Mouse (Mus musculus): ENCODE results near the gene Krt5. TPM values are rescaled to one million over a fixed set of nuclear protein-coding genes. Genes with fewer than 3 reads are reported as not detected.

Gene Krt5
- polyA plus RNA-seq (2014; fragmentation: Nextera tagmentation; extraction: Ambion mirVana), result 50.0 and 65.6 TPM in 2 replicates

DNA sequence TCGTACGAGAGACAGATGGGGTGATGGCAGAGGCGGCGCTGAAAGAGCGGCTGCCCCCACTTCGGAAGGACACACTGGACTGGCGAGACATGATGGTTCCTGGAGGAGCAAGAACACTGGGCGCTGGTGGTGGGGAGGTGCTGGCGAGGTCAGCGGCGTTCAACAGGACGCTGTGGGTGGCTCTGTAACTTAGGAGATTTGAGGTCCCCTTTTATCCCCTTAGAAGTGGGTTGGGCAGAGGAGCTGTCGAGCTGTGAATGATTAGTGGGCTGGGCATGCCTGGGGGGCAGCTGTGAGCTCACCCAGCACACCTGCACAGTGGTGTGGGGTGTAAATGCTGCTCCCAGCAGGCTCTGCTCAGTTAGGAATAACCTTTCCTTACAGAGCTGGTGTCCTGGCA, at the start of gene Krt5:
Krt5 (minus strand) TSS at position 179 of the 400 bp plus-strand sequence.
- H3K9ac ChIP-seq (replicated peaks; ENCODE audit: low read depth, low read length), result no peak within 1 kb of the TSS
- no peak for ATAC-seq (ENCODE audit: insufficient number of reproducible peaks, insufficient read depth, low FRiP score, low read depth)
- no peaks in the 10 kb centered on the region for H3K4me1 ChIP-seq (ENCODE audit: control insufficient read depth, insufficient read depth, low read length)
- peak within 1 kb of the TSS; percentile 8; the same call in 1 of the 2 replicates for H3K4me3 ChIP-seq (ENCODE audit: low read depth, low read length)
- H3K4me2 ChIP-seq (replicated peaks; ENCODE audit: low read depth, low read length), result 0 out of 2 replicates have a peak within 1 kb of the TSS, but pooled peaks have one; percentile 16
- no peaks in the 10 kb centered on the region for H3K36me3 ChIP-seq (ENCODE audit: control insufficient read depth, insufficient read depth, low read length)
- no peak within 1 kb of the TSS for H3K27ac ChIP-seq (ENCODE audit: low read length)
- 52% methylated on average over 13 of the region's 13 CpGs for WGBS
- no peaks in the 10 kb centered on the region for H3K27me3 ChIP-seq (ENCODE audit: control insufficient read depth, insufficient read depth, low read length)
- H3K9me3 ChIP-seq (ENCODE audit: control insufficient read depth, low read depth, low read length), result no peaks in the 10 kb centered on the region

DNA sequence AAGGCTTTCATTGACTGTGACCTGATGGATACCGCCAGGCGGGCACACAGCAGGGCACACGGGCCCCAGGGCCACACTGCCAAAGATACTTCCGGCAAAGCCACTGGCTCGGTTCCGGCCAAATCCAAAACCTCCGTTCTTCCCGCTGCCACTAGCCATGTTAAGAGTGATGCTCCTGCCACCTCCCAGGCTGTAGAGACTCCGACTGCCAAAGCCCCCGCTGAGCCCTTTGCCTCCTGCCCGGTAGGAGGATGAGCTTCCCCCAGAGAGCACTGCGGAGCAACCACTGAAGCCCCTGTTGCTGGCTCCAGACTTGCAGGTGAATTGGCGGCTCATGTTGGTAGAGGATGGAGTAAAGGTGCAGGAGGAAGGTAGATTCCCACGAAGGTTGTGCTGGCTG, 30.0 kb upstream of the Krt5 start, which contains the start of gene Krt71:
Krt71 (minus strand) TSS at position 399 of the 400 bp plus-strand sequence.
- H3K36me3 ChIP-seq (ENCODE audit: control insufficient read depth, insufficient read depth, low read length), result no peaks in the 10 kb centered on the region
- no peak within 1 kb of the TSS for H3K9ac ChIP-seq (replicated peaks; ENCODE audit: low read depth, low read length)
- H3K4me1 ChIP-seq (ENCODE audit: control insufficient read depth, insufficient read depth, low read length), result no peaks in the 10 kb centered on the region
- no peak within 1 kb of the TSS for H3K4me3 ChIP-seq (ENCODE audit: low read depth, low read length)
- H3K27me3 ChIP-seq (ENCODE audit: control insufficient read depth, insufficient read depth, low read length), result no peaks in the 10 kb centered on the region
- no peak within 1 kb of the TSS for H3K27ac ChIP-seq (ENCODE audit: low read length)
- WGBS, result 56% methylated on average over 14 of the region's 14 CpGs
- H3K9me3 ChIP-seq (ENCODE audit: control insufficient read depth, low read depth, low read length), result no peaks in the 10 kb centered on the region
- no peak within 1 kb of the TSS for H3K4me2 ChIP-seq (replicated peaks; ENCODE audit: low read depth, low read length)
- no peak for ATAC-seq (ENCODE audit: insufficient number of reproducible peaks, insufficient read depth, low FRiP score, low read depth)

DNA sequence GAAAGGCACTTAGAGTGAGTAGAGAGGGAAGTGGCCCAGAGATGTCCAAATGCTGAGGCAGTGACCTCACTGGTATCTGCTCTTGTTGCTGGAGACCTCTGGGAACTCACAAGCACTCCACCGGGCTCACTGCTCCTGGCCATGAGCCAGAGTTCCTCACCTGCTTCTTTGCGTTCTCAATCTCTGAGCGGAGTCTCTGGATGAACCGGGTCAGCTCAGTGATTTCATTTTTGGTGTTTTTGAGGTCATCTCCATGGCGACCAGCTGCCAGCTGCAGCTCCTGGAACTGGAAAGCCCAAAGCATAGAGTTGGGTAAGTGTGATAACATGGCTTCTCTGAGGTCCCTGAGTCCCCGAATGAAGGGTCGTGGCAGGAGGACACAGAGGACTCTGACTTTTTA, 25.1 kb upstream of the Krt5 start:
- Histone ChIP-seq H3K4me3 (ENCODE audit: low read depth, low read length) (no peak overlapping the region), H3K36me3 (ENCODE audit: control insufficient read depth, insufficient read depth, low read length) (no peaks in the 10 kb centered on the region), H3K4me2 (replicated peaks; ENCODE audit: low read depth, low read length) (no peak overlapping the region), H3K9ac (replicated peaks; ENCODE audit: low read depth, low read length) (no peak overlapping the region), H3K4me1 (ENCODE audit: control insufficient read depth, insufficient read depth, low read length) (no peaks in the 10 kb centered on the region), H3K9me3 (ENCODE audit: control insufficient read depth, low read depth, low read length) (no peaks in the 10 kb centered on the region), H3K27me3 (ENCODE audit: control insufficient read depth, insufficient read depth, low read length) (no peaks in the 10 kb centered on the region), H3K27ac (ENCODE audit: low read length) (no peak overlapping the region)
- no peak for ATAC-seq (ENCODE audit: insufficient number of reproducible peaks, insufficient read depth, low FRiP score, low read depth)
- WGBS, result 48% methylated on average over 7 of the region's 7 CpGs

DNA sequence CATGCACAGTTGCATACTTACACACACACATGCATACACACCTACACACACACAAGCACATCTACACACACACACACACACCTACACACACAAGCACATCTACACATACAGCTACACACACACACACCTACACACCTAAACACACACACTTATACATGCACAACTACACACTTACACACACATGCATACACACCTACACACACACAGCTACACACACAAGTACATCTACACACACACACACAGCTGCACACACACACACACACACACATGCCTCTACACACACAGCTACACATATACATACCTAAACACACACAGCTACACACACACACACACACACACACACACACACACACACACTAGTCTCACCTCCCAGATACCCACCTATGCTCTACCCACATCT, 18.0 kb upstream of the Krt5 start:
- no peak overlapping the region for H3K4me2 ChIP-seq (replicated peaks; ENCODE audit: low read depth, low read length)
- no peaks in the 10 kb centered on the region for H3K27me3 ChIP-seq (ENCODE audit: control insufficient read depth, insufficient read depth, low read length)
- H3K4me1 ChIP-seq (ENCODE audit: control insufficient read depth, insufficient read depth, low read length), result no peaks in the 10 kb centered on the region
- no peak overlapping the region for H3K27ac ChIP-seq (ENCODE audit: low read length)
- ATAC-seq (ENCODE audit: insufficient number of reproducible peaks, insufficient read depth, low FRiP score, low read depth), result no peak
- no peaks in the 10 kb centered on the region for H3K36me3 ChIP-seq (ENCODE audit: control insufficient read depth, insufficient read depth, low read length)
- no peak overlapping the region for H3K4me3 ChIP-seq (ENCODE audit: low read depth, low read length)
- H3K9me3 ChIP-seq (ENCODE audit: control insufficient read depth, low read depth, low read length), result no peaks in the 10 kb centered on the region
- no peak overlapping the region for H3K9ac ChIP-seq (replicated peaks; ENCODE audit: low read depth, low read length)

DNA sequence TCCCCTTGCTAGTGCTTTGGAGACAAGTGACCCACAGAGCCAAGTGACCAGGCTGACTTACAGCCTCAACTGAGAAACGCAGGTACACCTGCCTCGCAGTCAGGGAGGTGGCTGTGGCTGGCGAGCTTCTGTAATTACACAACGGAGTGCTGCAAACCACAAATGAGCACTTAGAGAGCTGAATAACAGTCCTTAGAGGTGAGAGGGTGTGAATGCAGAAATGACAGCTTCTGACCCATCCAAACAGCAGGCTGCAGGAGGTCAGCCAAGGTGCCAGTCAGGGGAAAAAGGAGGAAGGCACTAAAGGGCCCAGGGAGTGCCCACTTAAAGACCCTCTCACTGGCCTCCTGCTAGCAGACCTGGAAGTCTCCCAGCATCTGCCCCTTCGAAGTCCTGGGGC, 12.0 kb upstream of the Krt5 start:
- no peak overlapping the region for H3K4me2 ChIP-seq (replicated peaks; ENCODE audit: low read depth, low read length)
- no peaks in the 10 kb centered on the region for H3K4me1 ChIP-seq (ENCODE audit: control insufficient read depth, insufficient read depth, low read length)
- no peak overlapping the region for H3K27ac ChIP-seq (ENCODE audit: low read length)
- no peaks in the 10 kb centered on the region for H3K9me3 ChIP-seq (ENCODE audit: control insufficient read depth, low read depth, low read length)
- no peaks in the 10 kb centered on the region for H3K36me3 ChIP-seq (ENCODE audit: control insufficient read depth, insufficient read depth, low read length)
- no peak overlapping the region for H3K9ac ChIP-seq (replicated peaks; ENCODE audit: low read depth, low read length)
- no peak overlapping the region for H3K4me3 ChIP-seq (ENCODE audit: low read depth, low read length)
- H3K27me3 ChIP-seq (ENCODE audit: control insufficient read depth, insufficient read depth, low read length), result no peaks in the 10 kb centered on the region
- 50% methylated on average over 5 of the region's 5 CpGs for WGBS
- ATAC-seq (ENCODE audit: insufficient number of reproducible peaks, insufficient read depth, low FRiP score, low read depth), result no peak

DNA sequence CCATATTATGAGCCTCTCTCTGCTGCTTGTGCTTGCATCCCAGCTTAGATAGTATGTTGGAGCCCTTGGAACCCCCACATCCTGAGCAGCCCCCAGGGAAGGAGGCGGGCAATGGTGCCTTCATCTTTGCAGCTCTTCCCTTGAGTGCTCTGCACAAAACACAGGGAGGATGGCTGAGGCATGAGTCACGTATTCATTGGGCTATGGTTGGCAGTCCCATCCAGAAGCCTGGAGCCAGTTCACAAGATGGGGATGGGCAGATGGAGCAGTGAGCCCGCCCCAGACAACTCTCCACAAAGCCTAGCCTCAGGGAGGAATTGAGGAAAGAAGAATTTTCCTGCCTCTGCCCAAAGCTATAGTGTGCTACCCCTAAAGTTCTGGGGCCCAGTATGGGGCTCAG, 3.1 kb upstream of the Krt5 start:
- H3K9ac ChIP-seq (replicated peaks; ENCODE audit: low read depth, low read length), result no peak overlapping the region
- no peaks in the 10 kb centered on the region for H3K4me1 ChIP-seq (ENCODE audit: control insufficient read depth, insufficient read depth, low read length)
- ATAC-seq (ENCODE audit: insufficient number of reproducible peaks, insufficient read depth, low FRiP score, low read depth), result no peak
- no peaks in the 10 kb centered on the region for H3K36me3 ChIP-seq (ENCODE audit: control insufficient read depth, insufficient read depth, low read length)
- no peaks in the 10 kb centered on the region for H3K9me3 ChIP-seq (ENCODE audit: control insufficient read depth, low read depth, low read length)
- no peak overlapping the region for H3K4me3 ChIP-seq (ENCODE audit: low read depth, low read length)
- H3K27ac ChIP-seq (ENCODE audit: low read length), result no peak overlapping the region
- 87% methylated on average over 3 of the region's 3 CpGs for WGBS
- no peaks in the 10 kb centered on the region for H3K27me3 ChIP-seq (ENCODE audit: control insufficient read depth, insufficient read depth, low read length)
- H3K4me2 ChIP-seq (replicated peaks; ENCODE audit: low read depth, low read length), result no peak overlapping the region

DNA sequence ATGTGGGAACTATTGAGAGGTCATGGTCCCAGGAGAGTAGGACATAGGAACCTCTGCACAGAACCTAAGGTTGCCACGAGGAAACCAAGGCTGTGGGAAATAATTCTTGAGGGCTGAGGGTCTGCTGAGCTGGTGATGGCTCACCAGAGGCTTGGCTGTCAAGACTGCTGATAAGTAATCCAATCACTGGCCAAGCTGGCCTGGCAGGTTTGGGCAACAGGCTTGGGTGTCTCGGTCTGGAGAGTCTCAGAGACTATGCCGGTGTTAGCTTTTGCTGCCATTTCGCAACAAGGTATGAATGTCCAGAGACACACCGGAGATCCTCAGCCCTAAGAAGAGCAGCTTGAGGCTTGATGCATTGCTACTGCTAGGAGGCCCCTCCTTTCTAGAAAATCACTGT, 1.7 kb upstream of the Krt5 start:
- H3K27me3 ChIP-seq (ENCODE audit: control insufficient read depth, insufficient read depth, low read length), result no peaks in the 10 kb centered on the region
- no peaks in the 10 kb centered on the region for H3K9me3 ChIP-seq (ENCODE audit: control insufficient read depth, low read depth, low read length)
- no peak overlapping the region for H3K9ac ChIP-seq (replicated peaks; ENCODE audit: low read depth, low read length)
- WGBS, result 68% methylated on average over 5 of the region's 5 CpGs
- no peaks in the 10 kb centered on the region for H3K36me3 ChIP-seq (ENCODE audit: control insufficient read depth, insufficient read depth, low read length)
- H3K4me3 ChIP-seq (ENCODE audit: low read depth, low read length), result no peak overlapping the region
- ATAC-seq (ENCODE audit: insufficient number of reproducible peaks, insufficient read depth, low FRiP score, low read depth), result no peak
- H3K27ac ChIP-seq (ENCODE audit: low read length), result no peak overlapping the region
- no peak overlapping the region for H3K4me2 ChIP-seq (replicated peaks; ENCODE audit: low read depth, low read length)
- no peaks in the 10 kb centered on the region for H3K4me1 ChIP-seq (ENCODE audit: control insufficient read depth, insufficient read depth, low read length)

DNA sequence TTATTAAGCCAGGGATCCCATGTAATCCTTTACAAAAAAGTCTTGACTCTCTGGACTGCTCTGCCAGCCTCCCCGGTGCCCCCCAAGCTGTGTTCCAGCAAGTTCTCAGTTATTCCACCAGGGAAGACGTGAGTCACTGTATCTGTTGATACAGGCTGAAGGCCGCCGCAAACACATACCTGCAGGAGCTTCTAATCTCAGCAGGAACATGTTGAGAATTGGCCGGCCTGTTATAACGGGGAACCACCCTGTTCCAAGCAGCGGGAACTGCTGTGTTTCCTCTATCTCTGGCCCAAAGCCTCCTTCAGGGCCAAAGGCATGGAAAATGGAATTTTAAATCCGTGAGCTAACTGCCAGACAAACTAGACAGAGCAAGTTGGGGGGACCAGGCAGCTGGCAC, 1.0 kb upstream of the Krt5 start:
- H3K27ac ChIP-seq (ENCODE audit: low read length), result no peak overlapping the region
- H3K36me3 ChIP-seq (ENCODE audit: control insufficient read depth, insufficient read depth, low read length), result no peaks in the 10 kb centered on the region
- H3K9ac ChIP-seq (replicated peaks; ENCODE audit: low read depth, low read length), result no peak overlapping the region
- H3K4me1 ChIP-seq (ENCODE audit: control insufficient read depth, insufficient read depth, low read length), result no peaks in the 10 kb centered on the region
- no peak overlapping the region for H3K4me2 ChIP-seq (replicated peaks; ENCODE audit: low read depth, low read length)
- H3K9me3 ChIP-seq (ENCODE audit: control insufficient read depth, low read depth, low read length), result no peaks in the 10 kb centered on the region
- H3K4me3 ChIP-seq (ENCODE audit: low read depth, low read length), result no peak overlapping the region
- 61% methylated on average over 8 of the region's 8 CpGs for WGBS
- no peaks in the 10 kb centered on the region for H3K27me3 ChIP-seq (ENCODE audit: control insufficient read depth, insufficient read depth, low read length)
- no peak for ATAC-seq (ENCODE audit: insufficient number of reproducible peaks, insufficient read depth, low FRiP score, low read depth)

DNA sequence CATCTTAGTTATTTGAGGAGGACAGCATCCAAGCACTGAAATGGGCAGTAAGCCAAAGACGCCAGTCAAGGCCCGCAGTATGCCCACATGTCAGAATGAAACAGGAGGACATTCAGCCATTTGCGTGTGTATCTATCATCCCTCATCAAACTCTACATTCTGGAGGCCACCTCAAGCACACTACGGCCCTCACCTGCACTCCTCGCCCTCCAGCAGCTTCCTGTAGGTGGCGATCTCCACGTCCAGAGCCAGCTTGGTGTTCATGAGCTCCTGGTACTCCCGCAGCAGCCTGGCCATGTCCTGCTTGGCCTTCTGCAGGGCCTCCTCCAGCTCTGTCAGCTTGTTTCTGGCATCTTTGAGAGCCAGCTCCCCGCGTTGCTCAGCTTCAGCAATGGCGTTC, 4.0 kb downstream of the Krt5 start:
- ATAC-seq (ENCODE audit: insufficient number of reproducible peaks, insufficient read depth, low FRiP score, low read depth), result no peak
- Histone ChIP-seq H3K27ac (ENCODE audit: low read length) (no peak overlapping the region), H3K36me3 (ENCODE audit: control insufficient read depth, insufficient read depth, low read length) (no peaks in the 10 kb centered on the region), H3K4me1 (ENCODE audit: control insufficient read depth, insufficient read depth, low read length) (no peaks in the 10 kb centered on the region), H3K4me2 (replicated peaks; ENCODE audit: low read depth, low read length) (no peak overlapping the region), H3K4me3 (ENCODE audit: low read depth, low read length) (no peak overlapping the region), H3K9ac (replicated peaks; ENCODE audit: low read depth, low read length) (no peak overlapping the region), H3K27me3 (ENCODE audit: control insufficient read depth, insufficient read depth, low read length) (no peaks in the 10 kb centered on the region), H3K9me3 (ENCODE audit: control insufficient read depth, low read depth, low read length) (no peaks in the 10 kb centered on the region)
- 65% methylated on average over 11 of the region's 11 CpGs for WGBS
